ENCODE assay signal across 8 mouse cellular contexts in genomic region chr12:59129038-59129437, GRCm38 (mm10). TPM values are rescaled to one million over a fixed set of nuclear protein-coding genes. Genes with fewer than 3 reads are reported as not detected.
DNase-seq lines count a peak whose midpoint lies in the region; ATAC-seq lines count a peak whose summit lies in the region.

No protein-coding gene starts in this region.

- no peak overlapping the region for H3K9ac ChIP-seq in hindbrain, embryonic 14.5 days
- H3K9ac ChIP-seq in hindbrain, embryonic 12.5 days, result no peak overlapping the region

- no peak for DNase-seq in hindbrain, embryonic 14.5 days (ENCODE audit: low spot score)
- DNase-seq in cerebellum, postnatal 10 days, result peak; percentile 6 to 16
- peak; percentile 62 for DNase-seq in kidney, adult 11 months
- DNase-seq in lung, postnatal 25 days (ENCODE audit: low spot score), result peak; percentile 72
- no peak for DNase-seq in natural killer cell, adult 2 months (ENCODE audit: low spot score in 2 of 2)
- DNase-seq in spleen, postnatal 14 days (ENCODE audit: low spot score in 2 of 2), result no peak

- 56% methylated on average over 7 of the region's 7 CpGs for WGBS in hindbrain, embryonic 14.5 days
- WGBS in hindbrain, embryonic 12.5 days, result 63% methylated on average over 7 of the region's 7 CpGs

- no peaks in the 10 kb centered on the region for H3K36me3 ChIP-seq in hindbrain, embryonic 14.5 days (replicated peaks; ENCODE audit: control insufficient read depth, insufficient read depth)
- no peaks in the 10 kb centered on the region for H3K36me3 ChIP-seq in hindbrain, embryonic 12.5 days

- no peaks in the 10 kb centered on the region for H3K9me3 ChIP-seq in hindbrain, embryonic 14.5 days (ENCODE audit: control insufficient read depth, low read length)
- H3K9me3 ChIP-seq in hindbrain, embryonic 12.5 days (replicated peaks), result no peaks in the 10 kb centered on the region

- no peak overlapping the region for H3K27ac ChIP-seq in hindbrain, embryonic 14.5 days
- no peak overlapping the region for H3K27ac ChIP-seq in hindbrain, embryonic 12.5 days

- no peaks in the 10 kb centered on the region for H3K27me3 ChIP-seq in hindbrain, embryonic 14.5 days (ENCODE audit: control insufficient read depth, insufficient read depth, low read length)
- H3K27me3 ChIP-seq in hindbrain, embryonic 12.5 days, result no peaks in the 10 kb centered on the region

- peaks cover 24% of the 10 kb centered on the region for H3K4me1 ChIP-seq in hindbrain, embryonic 14.5 days (replicated peaks; ENCODE audit: control insufficient read depth, insufficient read depth, low read length)
- peaks cover 15% of the 10 kb centered on the region for H3K4me1 ChIP-seq in hindbrain, embryonic 12.5 days

- no peak for ATAC-seq in hindbrain, embryonic 14.5 days (ENCODE audit: low FRiP score)
- no peak for ATAC-seq in hindbrain, embryonic 12.5 days (ENCODE audit: low FRiP score)
- no peak for ATAC-seq in megakaryocyte, adult 5-6 weeks (ENCODE audit: poor library complexity, severe bottlenecking)

- peak overlapping the region; percentile 55; the same call in 1 of the 2 replicates for H3K4me2 ChIP-seq in hindbrain, embryonic 14.5 days (replicated peaks)
- H3K4me2 ChIP-seq in hindbrain, embryonic 12.5 days (replicated peaks), result no peak overlapping the region

- H3K4me3 ChIP-seq in hindbrain, embryonic 14.5 days (replicated peaks; ENCODE audit: low read length), result no peak overlapping the region
- no peak overlapping the region for H3K4me3 ChIP-seq in hindbrain, embryonic 12.5 days

RNA-seq across cellular contexts. Expression of gene Mia2, which starts 33.4 kb away (rescaled TPM):
- polyA plus RNA-seq in hindbrain, embryonic 14.5 days (2014; fragmentation: Nextera tagmentation; extraction: Ambion mirVana), result 34.4 and 38.7 TPM in 2 replicates
- polyA plus RNA-seq in hindbrain, embryonic 12.5 days (2016; fragmentation: Nextera tagmentation; extraction: Ambion mirVana), result 52.0 and 62.5 TPM in 2 replicates
- total RNA-seq in megakaryocyte, adult 5-6 weeks (2015), result 259 and 268 TPM in 2 replicates
- 263 and 350 TPM in 2 replicates for total RNA-seq in megakaryocyte, adult 5-6 weeks (2017)

Comparison
In these comparisons a context has a peak if more than half of its experiments do, and no peak if none do; other contexts are left out.
1. DNase-seq: peak in cerebellum, postnatal 10 days (2 of 2), kidney, adult 11 months (single experiment) and lung, postnatal 25 days (single experiment); none in hindbrain, embryonic 14.5 days (single experiment), natural killer cell, adult 2 months (0 of 2) and spleen, postnatal 14 days (0 of 2).